Mouse (Mus musculus): Measurements from ENCODE around the gene Zfp986. TPM values are rescaled to one million over a fixed set of nuclear protein-coding genes. Genes with fewer than 3 reads are reported as not detected.

Zfp986 gene
- polyA plus RNA-seq, 1 experiment: not detected

Other genes with a start within 250 kb of the Zfp986 start
- gene Zfp980, start 198.1 kb upstream of the Zfp986 start, polyA plus RNA-seq (2012; rRNA removed): 0.11 TPM in 1 of 2 replicates, not detected in the other
- gene Zfp987, start 228.5 kb downstream of the Zfp986 start, polyA plus RNA-seq (2012; rRNA removed): 0.04 TPM in 1 of 2 replicates, not detected in the other

Data from testis, adult 2 months (tissue).